Mouse (Mus musculus) thymus, postnatal 10 days (tissue): ENCODE measurements at regions not wholly inside any gene's neighbourhood (a gene's known extent, or its start where the extent isn't known, plus 50 kb on each side); places are given as distances from the start of the nearest gene placed in this dataset.
A peak's percentile ranks its signal among the peaks of the same experiment; 100 is the strongest.

Experiments used
- DNase-seq, 2 experiments: peaks; one replicate each; pipeline ENCODE4 v3.0.0; 2021; ENCODE audit warnings: low spot score in 2 of 2

- DNase-seq: no peak
These were observed 78.8 kb downstream of the Zfp619 start for GRCm38 (mm10) chr7:39596403-39596802.

- no peak for DNase-seq
These were observed 96.2 kb downstream of the Zfp619 start for GRCm38 (mm10) chr7:39613767-39614166.

- DNase-seq: no peak
These were observed 97.5 kb downstream of the Zfp619 start for GRCm38 (mm10) chr7:39615092-39615491.

DNA sequence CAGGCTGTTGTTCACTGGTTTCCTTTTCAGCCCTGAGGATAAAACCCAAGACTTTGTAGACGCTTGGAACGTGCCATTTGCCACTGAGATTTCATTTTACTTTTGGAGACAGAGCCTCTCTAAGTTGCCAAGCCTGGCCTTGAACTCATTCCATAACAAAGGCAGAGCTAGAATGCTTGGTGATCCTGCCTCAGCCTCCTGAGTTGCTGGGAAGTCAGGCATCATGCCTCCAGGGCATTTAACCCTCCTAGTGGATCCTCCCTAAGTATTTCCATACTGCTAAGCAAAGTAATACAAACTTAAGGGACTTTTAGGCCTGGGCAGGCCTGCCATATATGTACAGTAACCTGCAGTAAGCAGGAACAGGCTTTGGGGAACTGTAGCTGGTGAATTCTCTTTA, 104.2 kb downstream of the Zfp619 start:
- no peak for DNase-seq

- DNase-seq: no peak
These were observed 115.3 kb downstream of the Zfp619 start for GRCm38 (mm10) chr7:39632836-39633235.

- DNase-seq: no peak
These were observed 124.8 kb downstream of the Zfp619 start for GRCm38 (mm10) chr7:39642333-39642732.

GRCm38 (mm10) chr7:39643323-39643722, 125.8 kb downstream of the Zfp619 start:
- DNase-seq: no peak

- no peak for DNase-seq
These were observed 133.0 kb downstream of the Zfp619 start for GRCm38 (mm10) chr7:39650483-39651102.

DNA sequence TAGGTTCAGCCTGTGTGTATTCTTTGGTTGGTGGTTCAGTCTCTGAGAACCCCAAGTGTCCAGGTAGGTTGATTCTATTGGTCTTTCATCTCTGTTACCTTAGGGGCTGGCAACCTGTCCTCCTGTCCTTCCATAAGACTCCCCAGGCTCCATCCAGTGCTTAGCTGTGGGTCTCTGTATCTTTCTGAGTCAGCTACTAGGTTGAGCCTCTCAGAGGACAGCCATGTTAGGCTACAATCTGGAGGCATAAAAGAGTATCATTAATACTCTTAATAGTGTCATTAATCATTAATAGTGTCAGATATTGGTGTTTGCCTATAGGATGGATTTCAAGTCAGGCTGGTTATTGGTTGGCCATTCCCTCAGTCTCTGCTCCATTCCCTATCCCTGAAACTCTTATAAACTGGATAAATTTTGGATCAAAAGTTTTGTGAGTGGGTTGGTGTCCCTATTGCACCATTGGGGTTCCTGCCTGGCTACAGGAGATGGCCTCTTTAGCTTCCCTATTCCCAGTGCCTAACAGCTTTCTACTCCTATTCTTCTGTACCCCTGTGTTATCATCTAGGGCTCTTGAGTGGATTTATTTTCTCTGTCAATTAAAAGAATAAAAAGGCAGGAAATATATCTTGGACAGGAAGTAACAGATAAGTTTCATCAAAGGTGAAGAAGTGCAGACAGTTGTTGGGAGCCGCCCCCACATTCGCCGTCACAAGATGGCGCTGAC, 137.2 kb downstream of the Zfp619 start:
- no peak for DNase-seq

DNA sequence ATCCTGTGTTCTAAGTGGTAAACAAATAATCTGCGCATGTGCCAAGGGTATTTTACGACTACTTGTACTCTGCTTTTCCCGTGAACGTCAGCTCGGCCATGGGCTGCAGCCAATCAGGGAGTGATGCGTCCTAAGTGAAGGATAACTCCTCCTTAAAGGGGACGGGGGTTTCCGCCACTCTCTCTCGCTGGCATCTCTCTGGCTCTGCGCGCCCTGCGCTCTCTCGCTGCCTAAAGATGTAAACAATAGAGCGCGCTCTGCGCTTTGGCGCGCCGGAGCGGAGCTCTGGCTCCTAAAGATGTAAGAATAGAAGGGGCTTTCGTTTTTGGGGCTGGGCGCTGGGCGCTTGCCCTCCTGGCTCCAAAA, 137.7 kb downstream of the Zfp619 start:
- DNase-seq: peak; percentile 17 to 41

- DNase-seq: no peak
These were observed 138.3 kb downstream of the Zfp619 start for GRCm38 (mm10) chr7:39655709-39656397.

GRCm38 (mm10) chr7:39659597-39659996, 142.0 kb downstream of the Zfp619 start:
- DNase-seq: no peak

- DNase-seq: no peak
These were observed 157.7 kb downstream of the Zfp619 start for GRCm38 (mm10) chr7:39675124-39675846.

GRCm38 (mm10) chr7:39675847-39676238, 158.3 kb downstream of the Zfp619 start:
- DNase-seq: no peak

GRCm38 (mm10) chr7:39680411-39680810, 162.8 kb downstream of the Zfp619 start:
- no peak for DNase-seq

GRCm38 (mm10) chr7:39696589-39696988, 179.0 kb downstream of the Zfp619 start:
- DNase-seq: no peak

- no peak for DNase-seq
These were observed 183.9 kb downstream of the Zfp619 start for GRCm38 (mm10) chr7:39701506-39701905.

DNA sequence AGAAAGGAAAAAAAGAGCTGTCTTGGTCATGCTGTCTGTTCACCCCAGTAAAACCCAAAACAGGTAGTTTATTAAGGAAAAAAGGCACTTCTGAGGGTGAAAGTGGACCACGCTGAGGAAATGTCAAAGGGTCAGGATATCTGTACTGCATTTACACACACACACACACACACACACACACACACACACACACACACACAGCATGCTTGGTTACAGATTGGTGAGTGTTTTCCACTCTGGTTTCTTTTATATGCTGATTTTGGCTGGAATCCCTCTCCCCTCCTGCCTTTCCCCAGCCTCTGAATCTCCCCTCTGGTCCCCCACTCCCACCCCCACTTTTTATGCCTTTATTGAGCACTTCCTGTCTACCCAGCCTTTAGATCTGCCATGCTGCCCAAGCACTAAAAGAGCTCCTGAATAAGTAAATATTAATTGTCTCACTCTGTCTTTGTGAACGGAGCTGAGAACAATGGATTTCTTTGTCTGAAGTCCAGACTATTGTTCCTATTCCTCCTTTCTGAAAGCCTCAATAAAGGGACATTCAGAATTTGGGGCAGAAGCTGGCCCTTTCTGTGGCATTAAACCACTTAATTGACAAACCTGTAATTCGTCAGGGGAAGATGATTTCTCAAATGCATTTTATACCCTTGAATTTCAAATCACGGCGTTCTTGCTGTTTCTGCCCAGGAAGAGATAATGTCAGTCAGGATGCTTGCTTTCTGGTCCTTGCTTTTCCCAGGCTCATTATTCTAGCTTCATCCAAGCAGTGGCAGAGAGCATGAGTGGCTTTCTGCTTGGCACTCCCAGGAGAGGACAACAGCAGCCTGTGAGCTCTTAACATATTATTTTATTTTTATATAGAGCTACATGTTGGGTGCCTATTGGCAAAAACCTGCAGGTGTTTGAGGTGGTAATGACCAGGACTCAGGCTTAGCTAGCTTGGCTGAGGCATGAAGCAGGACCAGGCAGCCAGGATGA, 187.8 kb downstream of the Zfp619 start:
- no peak for DNase-seq

DNA sequence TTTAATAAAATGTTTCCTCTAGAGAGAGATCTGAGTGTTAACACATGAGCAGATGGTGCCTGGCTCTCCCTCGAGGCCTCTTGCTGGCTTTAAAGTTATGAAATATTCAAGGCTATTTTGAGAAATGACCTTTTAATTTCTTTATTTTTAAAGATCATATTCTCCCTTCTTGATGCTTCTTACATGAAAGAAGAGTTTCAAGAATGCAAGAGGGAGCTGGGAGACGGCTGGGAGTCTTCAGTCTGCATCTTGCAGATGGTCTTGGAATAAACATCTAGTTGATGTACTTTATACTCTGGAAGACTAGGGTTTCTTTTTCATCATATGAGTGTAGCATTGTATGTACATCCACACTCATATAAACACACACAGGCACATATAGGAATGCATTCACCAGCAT, 189.0 kb downstream of the Zfp619 start:
- DNase-seq: no peak

- DNase-seq: no peak
These were observed 199.0 kb downstream of the Zfp619 start for GRCm38 (mm10) chr7:39716340-39717150.
